Mouse (Mus musculus): ENCODE measurements around the gene Col4a3. TPM values are rescaled to one million over a fixed set of nuclear protein-coding genes. Genes with fewer than 3 reads are reported as not detected.

Gene Col4a3
- total RNA-seq, 2 experiments from 2014 or later, result 0.18 to 0.69 TPM

- DNase-seq (ENCODE audit: low spot score in 2 of 2), result no peak
Observed at GRCm38 (mm10) chr1:82663522-82663921, 76.8 kb downstream of the Col4a3 start.

DNA sequence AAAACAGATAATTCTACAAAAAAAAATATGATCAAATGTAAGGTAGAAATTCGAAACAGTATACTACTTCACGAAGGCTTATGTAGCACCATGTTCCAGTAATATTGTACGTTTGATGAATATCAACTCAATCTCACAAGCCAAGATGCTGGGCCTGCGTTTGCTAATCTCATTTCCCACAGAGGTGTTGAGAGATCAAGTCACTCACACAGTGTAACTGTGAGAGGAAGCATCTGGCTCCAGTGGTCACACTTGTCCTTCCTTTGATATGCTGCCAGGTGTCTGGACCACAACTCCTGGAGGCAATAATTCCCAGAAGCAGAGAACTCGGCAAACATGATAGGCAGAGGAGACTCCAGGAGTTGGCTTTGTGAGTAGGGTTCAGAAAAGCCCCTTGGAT is 99.6 kb downstream of the Col4a3 start:
- DNase-seq (ENCODE audit: low spot score in 2 of 2), result no peak

DNA sequence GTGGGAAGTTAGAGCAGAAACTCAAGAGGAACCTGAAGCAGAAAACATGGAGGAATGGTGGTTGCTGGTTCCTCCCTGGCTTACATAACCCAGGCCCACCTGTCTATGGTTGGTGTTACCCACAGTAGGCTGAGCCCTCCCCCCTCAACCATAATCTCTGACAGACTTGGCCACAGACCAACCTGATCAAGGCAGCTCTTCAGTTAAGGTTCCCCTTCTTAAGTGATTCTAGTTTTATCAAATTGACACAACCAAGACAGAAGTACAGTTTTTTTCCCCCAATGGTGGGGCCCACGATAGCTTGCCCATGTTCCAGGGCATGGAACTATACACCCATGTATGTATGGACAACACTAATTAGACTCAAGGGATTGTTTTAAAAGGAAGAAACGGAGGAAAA is 100.1 kb downstream of the Col4a3 start:
- DNase-seq (ENCODE audit: low spot score in 2 of 2), result no peak

DNA sequence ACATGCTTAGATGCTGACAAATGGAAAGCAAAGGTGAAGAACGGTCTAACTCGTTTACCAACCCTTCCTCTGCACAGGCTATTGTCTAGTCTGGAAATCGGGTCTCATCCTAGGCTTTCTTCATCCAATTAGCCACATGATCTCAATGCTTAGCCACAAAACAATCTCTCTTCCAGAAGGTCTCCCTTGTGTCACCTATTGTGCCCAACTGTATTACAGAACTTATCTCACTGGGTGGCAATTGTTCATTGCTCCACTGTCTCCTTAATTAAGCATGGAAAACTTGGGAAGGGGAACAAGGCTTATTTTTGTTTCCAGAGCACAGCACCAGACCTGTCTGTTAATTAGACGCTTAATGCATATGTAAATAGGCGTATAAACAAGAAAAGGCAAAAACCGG is 101.2 kb downstream of the Col4a3 start:
- DNase-seq (ENCODE audit: low spot score in 2 of 2), result no peak

GRCm38 (mm10) chr1:82695915-82696314 is 109.2 kb downstream of the Col4a3 start:
- DNase-seq (ENCODE audit: low spot score in 2 of 2), result no peak

GRCm38 (mm10) chr1:82717816-82718512 is 131.2 kb downstream of the Col4a3 start:
- no peak for DNase-seq (ENCODE audit: low spot score in 2 of 2)

DNA sequence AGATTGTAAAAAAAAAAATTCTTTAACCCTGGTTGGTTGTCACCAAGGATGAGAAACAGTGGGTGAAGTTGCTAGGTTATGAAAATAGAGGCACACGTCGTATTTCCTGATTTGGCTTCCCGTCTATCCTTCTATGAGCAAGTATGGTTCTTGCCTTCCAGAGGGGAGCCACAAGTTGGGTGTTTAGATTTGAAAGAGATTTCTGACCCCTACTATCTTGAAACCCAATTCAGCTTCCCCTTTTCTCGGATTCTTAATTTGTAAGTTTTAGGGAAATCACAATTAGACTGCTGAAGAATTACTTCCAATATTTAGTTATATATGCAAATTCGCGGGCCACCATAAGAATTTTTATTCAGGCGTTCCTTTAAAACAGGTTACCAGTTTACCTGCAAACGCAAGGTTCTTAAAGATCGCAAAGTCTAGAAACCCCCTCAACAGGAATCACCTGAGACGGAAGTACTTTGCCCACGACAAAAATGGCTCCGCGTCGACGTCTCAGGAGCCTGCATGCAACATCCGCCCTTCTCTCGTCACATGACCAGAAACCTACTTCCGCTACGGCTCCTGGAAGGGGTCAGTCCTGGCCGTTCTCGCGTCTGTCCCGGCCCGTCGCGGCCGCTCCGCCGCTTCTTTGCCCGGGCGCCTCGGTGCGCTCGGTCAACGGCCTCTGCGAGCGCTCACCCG is 137.8 kb downstream of the Col4a3 start, which contains the start of gene Mff:
Mff (plus strand) TSS at position 552 of the 687 bp plus-strand sequence.
- DNase-seq (ENCODE audit: low spot score in 2 of 2), result peak; percentile 91 to 93

GRCm38 (mm10) chr1:82725026-82725874 is 138.5 kb downstream of the Col4a3 start:
- no peak for DNase-seq (ENCODE audit: low spot score in 2 of 2)

GRCm38 (mm10) chr1:82725875-82726185 is 139.1 kb downstream of the Col4a3 start:
- DNase-seq (ENCODE audit: low spot score in 2 of 2), result no peak

DNA sequence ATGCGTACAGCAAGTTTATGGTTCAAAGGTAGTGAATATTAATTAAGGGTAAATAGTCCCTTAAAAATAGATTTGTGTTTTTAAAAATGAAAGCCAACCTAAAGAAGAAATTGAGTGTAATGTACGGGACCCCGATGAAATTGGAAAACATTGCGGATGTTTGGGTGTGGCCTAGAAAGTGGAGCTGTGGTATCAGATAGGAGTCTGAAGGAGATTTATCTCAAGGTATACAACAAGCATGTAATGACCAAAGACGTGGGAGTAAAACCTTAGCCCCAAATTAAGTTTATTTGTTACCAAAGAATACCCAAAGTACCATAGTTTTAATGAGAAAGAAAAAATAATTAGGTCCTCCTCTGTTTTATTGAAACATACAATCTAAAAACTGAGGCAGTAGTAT is 139.8 kb downstream of the Col4a3 start:
- DNase-seq (ENCODE audit: low spot score in 2 of 2), result no peak

DNA sequence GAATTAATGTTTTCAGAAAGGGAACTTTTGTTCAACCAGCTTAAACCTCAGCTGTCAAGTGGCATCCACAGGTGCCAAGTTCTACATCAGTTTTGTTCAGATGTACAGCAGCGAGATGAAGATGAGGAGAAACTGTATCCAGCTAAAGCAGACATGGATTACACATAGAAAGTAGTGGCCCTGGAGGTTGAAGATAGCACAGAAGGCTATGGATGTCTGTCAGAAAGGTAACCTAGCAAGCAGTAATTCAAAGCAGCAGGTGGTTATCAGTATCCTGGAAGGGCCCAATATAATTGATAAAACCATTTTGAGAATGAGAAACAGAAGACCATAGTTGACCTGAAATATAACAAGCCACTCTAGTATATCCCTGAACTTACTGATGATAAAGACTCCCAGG is 146.6 kb downstream of the Col4a3 start:
- DNase-seq (ENCODE audit: low spot score in 2 of 2), result no peak

DNA sequence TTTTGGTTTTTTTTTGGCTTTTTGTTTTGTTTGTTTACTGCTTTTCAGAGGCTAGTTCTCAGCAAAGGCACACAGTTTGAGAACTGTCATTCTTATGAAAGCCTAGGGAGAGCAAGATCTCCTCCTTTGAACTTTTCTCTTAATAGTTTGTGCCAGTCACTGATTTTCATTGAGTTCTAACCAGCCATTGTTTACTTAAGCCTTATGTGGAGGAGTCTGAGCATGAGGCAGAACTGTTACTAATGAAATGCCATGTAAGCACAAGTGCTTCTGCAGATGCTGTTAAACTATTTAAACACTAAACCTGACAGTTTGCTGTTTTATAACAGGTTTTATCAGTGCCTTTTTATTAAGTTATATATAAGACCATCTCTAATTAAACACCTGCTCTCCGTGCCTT is 151.3 kb downstream of the Col4a3 start:
- no peak for DNase-seq (ENCODE audit: low spot score in 2 of 2)

DNA sequence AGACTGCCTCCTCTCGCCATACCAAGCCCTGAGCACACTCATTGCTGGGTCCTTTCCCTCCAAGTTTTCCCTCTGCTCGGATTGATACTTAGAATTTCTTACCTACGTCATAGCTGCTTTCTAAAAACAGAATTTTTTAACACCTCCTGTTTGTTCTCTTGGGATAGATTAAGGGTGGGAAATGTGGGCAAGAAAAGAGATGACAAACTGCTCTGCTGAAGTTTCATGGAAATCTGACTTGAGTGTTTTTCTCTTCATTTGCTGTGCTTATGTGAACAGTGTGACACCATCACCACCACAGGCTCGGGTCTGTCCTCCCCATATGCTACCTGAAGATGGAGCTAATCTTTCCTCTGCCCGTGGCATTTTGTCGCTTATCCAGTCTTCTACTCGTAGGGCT is 154.8 kb downstream of the Col4a3 start:
- DNase-seq (ENCODE audit: low spot score in 2 of 2), result no peak

DNA sequence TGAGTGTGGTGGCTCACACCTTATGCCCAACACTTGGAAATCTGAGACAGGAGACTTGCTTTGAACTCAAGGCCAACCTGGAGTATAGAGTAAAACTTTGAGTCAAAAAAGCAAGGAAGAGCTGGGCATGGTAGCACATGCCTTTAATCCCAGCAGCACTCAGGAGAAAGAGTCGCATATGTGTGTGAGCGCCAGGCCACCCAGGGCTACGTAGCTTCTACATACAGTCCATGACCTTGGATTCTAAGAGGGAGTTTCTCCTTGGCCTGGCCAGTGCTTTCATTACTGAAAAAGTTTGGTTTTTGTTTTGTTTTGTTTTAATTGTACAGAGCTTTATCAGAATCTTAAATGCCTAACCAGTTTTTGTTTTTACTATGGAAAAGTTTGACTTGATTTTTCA is 157.2 kb downstream of the Col4a3 start:
- no peak for DNase-seq (ENCODE audit: low spot score in 2 of 2)

DNA sequence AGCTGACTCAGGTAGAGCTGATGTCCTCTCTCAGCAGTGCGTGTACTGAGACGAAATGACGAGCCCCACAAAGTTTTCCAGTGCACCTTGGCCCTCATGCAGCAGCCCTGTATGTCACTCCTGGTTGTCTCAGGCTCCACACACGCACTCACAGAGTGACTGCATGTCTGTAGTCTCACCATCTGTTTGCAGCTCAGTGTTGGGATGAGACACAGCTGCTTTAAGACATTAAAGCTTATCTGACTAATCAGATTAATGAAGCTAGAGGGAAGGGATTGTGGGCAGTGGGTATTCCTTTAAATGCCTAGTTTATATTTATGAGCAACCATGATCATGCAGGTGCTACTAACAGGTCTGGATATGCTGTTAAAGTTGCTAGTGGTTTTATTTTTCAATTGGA is 159.7 kb downstream of the Col4a3 start:
- no peak for DNase-seq (ENCODE audit: low spot score in 2 of 2)

DNA sequence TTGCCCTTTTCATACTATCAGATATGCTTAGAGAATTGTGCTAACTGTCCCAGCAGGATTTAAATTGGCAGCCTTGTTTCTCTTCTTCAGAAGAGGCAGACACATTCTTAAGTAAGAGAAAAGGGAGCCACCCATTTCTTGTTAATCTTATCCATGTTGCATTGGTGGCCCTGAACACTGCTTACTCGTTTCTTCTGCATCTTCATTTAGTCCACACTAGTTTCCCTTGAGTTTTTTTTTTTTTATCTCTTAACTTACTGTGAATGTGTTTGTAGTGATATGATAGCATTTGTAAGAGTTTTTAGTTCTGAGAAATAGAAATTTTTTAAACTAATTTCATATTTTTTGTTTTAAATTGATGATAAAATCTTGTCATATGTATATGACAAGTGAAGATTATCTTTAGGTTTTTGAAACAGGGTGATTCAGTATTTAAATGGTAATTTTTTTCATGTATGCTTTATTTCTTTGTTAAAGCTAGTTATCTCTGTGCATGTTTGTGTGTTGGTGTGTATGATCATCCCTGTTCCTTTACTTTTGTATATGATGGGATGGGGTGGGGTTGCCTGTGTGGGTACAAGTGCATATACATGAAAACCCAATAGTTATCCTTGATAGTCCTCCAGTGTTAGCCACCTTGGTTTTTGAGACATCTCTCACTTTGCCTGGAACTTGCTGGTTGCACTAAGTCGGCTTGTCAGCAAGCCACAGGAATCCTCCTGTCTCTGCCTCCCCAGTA is 161.2 kb downstream of the Col4a3 start:
- DNase-seq (ENCODE audit: low spot score in 2 of 2), result no peak

- no peak for DNase-seq (ENCODE audit: low spot score in 2 of 2)
Observed at GRCm38 (mm10) chr1:82759520-82759919, 172.8 kb downstream of the Col4a3 start.

DNA sequence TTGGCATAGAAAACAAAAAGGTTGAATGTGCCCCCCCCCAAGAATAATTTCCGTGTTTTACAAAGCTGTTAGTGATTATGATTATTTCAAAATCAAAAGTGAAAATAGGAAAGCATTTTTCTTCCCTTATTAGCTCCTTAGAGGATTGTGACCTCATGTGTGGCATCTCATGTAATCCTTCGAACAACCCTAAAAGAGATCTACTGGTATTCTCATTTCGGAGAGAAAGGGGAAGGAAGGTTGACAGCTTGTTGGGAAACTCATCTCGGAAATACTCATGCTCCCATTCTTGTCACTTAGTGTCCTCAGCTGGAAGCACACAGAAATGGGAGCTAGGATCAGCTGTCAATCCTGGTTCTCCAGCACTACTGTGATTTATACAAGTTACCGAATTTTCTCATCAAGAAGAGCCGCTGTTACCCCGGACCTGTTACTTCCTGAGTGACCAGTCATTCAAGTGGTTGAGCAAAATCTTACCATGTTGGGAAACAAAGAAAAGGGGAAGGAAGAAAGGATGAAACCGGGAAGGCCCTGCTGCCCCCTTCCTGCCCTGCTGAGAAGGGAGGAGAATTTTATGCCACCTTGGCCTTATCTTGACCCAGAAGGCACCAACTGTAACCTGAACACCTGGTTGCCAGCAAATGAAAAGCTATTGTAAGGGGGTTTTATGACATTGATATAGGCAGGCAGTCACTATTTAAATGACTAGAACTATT is 174.9 kb downstream of the Col4a3 start:
- DNase-seq (ENCODE audit: low spot score in 2 of 2), result no peak

GRCm38 (mm10) chr1:82762274-82762673 is 175.6 kb downstream of the Col4a3 start:
- DNase-seq (ENCODE audit: low spot score in 2 of 2), result no peak

DNA sequence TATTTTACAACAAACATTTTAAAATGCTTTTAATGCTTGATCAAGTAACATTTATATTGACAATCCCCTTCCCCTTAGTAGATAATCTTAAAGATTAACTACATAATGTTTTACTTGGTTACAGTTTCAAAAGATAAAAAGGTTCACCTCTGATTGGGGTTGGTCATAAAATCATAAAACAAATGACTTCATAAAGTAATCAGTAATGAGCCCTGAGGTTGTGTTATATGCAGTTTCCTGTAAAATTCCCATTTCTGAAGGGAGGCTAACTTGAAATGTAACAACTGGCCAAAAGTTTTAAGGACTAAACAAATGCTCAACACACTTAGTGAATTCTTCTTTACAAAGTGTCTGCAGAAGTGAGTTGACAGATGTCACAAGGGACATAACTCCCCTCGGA is 179.5 kb downstream of the Col4a3 start:
- no peak for DNase-seq (ENCODE audit: low spot score in 2 of 2)

GRCm38 (mm10) chr1:82766641-82767040 is 179.9 kb downstream of the Col4a3 start:
- DNase-seq (ENCODE audit: low spot score in 2 of 2), result no peak

Measured in layer of hippocampus, postnatal 10 days (tissue).